Mouse (Mus musculus) neural tube, embryonic 11.5 days (tissue): ENCODE data around the gene Hspb1. TPM values are rescaled to one million over a fixed set of nuclear protein-coding genes. Genes with fewer than 3 reads are reported as not detected.

Experiments
- ATAC-seq: fragments of 200-750 bp; cut with Nextera tagmentation; 2 replicates; pipeline ENCODE4 v1.8.0; 2017; ENCODE audit warnings: moderate number of reproducible peaks, mild to moderate bottlenecking, moderate TSS enrichment, moderate library complexity; ENCODE audit not compliant: insufficient read depth, low FRiP score, low TSS enrichment
- DNase-seq: peaks from one replicate; pipeline ENCODE4 v3.0.0-alpha.2; 2015; ENCODE audit warnings: low spot score
- H3K27ac ChIP-seq: fragments of 300-500 bp; sonication (generic); 2 replicates; pipeline ENCODE4 v1.5.1; 2014; ENCODE audit warnings: low read depth, mild to moderate bottlenecking, low read length
- H3K27me3 ChIP-seq: fragments of 300-500 bp; sonication (generic); 2 replicates; pipeline ENCODE4 v1.6.1; 2014; ENCODE audit warnings: mild to moderate bottlenecking, low read length, mixed read lengths; ENCODE audit not compliant: control insufficient read depth, insufficient read depth
- H3K36me3 ChIP-seq: fragments of 300-500 bp; sonication (generic); 2 replicates; pipeline ENCODE4 v1.6.1; 2014; ENCODE audit warnings: mild to moderate bottlenecking, low read length, moderate library complexity, mixed read lengths; ENCODE audit not compliant: control insufficient read depth, insufficient read depth
- H3K4me1 ChIP-seq: fragments of 300-500 bp; sonication (generic); 2 replicates; pipeline ENCODE4 v1.6.1; 2014; ENCODE audit warnings: low read length, mixed read lengths; ENCODE audit not compliant: control insufficient read depth, insufficient read depth
- H3K4me2 ChIP-seq: fragments of 300-500 bp; sonication (generic); 2 replicates; pipeline ENCODE4 v1.6.1; 2014; ENCODE audit warnings: low read depth, mild to moderate bottlenecking, moderate library complexity
- H3K4me3 ChIP-seq: fragments of 300-500 bp; sonication (generic); 2 replicates; pipeline ENCODE4 v1.5.1; 2014; ENCODE audit warnings: low read depth, low read length
- H3K9ac ChIP-seq: fragments of 300-500 bp; sonication (generic); 2 replicates; pipeline ENCODE4 v1.6.1; 2014; ENCODE audit warnings: mild to moderate bottlenecking, low read length
- H3K9me3 ChIP-seq: fragments of 300-500 bp; sonication (generic); 2 replicates; pipeline ENCODE4 v1.6.1; 2016; ENCODE audit warnings: low read length; ENCODE audit not compliant: control insufficient read depth
- WGBS: fragments of 180-500 bp; shearing (Covaris S2); extraction: QIAGEN DNeasy Blood & Tissue Kit; methylation state at CpG from one replicate; pipeline ENCODE4 v1.1.7; 2014; 5-methylcytosine and 5-hydroxymethylcytosine counted together
- polyA plus RNA-seq: library from polyadenylated mRNA; unstranded; fragments of >200 nt; fragmentation: Nextera tagmentation; extraction: Ambion mirVana; gene quantifications from 2 replicates; pipeline ENCODE4 v1.2.1, GENCODE M21; 2014

Gene Hspb1
- polyA plus RNA-seq, 1 experiment from 2014 or later: 28.9 TPM

- no peak for DNase-seq
- 70% methylated on average over 9 of the region's 9 CpGs for WGBS
Observed at GRCm38 (mm10) chr5:135873753-135874152, 14.0 kb upstream of the Hspb1 start.

GRCm38 (mm10) chr5:135877180-135877579 lies 10.5 kb upstream of the Hspb1 start:
- Histone ChIP-seq H3K27ac (no peak overlapping the region), H3K9me3 (no peaks in the 10 kb centered on the region), H3K4me3 (no peak overlapping the region), H3K36me3 (no peaks in the 10 kb centered on the region), H3K27me3 (peaks cover 4% of the 10 kb centered on the region), H3K4me1 (no peaks in the 10 kb centered on the region), H3K4me2 (peak overlapping the region; percentile 45), H3K9ac (no peak overlapping the region)
- peak; percentile 73 for DNase-seq
- 25% methylated on average over 8 of the region's 8 CpGs for WGBS
- ATAC-seq: no peak

More at GRCm38 (mm10) chr5:135873753-135874152, 14.0 kb upstream of the Hspb1 start:
- peaks cover 30% of the 10 kb centered on the region for H3K27me3 ChIP-seq
- ATAC-seq: no peak
- H3K36me3 ChIP-seq: no peaks in the 10 kb centered on the region
- no peak overlapping the region for H3K27ac ChIP-seq
- H3K4me1 ChIP-seq: no peaks in the 10 kb centered on the region
- no peaks in the 10 kb centered on the region for H3K9me3 ChIP-seq
- H3K4me2 ChIP-seq: no peak overlapping the region
- H3K4me3 ChIP-seq: no peak overlapping the region
- no peak overlapping the region for H3K9ac ChIP-seq

- peak; percentile 71 for DNase-seq
- no peaks in the 10 kb centered on the region for H3K9me3 ChIP-seq
- 2% methylated on average over 16 of the region's 16 CpGs for WGBS
- H3K27me3 ChIP-seq: peaks cover 3% of the 10 kb centered on the region; the same call in 1 of the 2 replicates
- H3K36me3 ChIP-seq: no peaks in the 10 kb centered on the region
- no peaks in the 10 kb centered on the region for H3K4me1 ChIP-seq
- H3K4me3 ChIP-seq: peak overlapping the region; percentile 25
- no peak overlapping the region for H3K27ac ChIP-seq
- ATAC-seq: no peak
- peak overlapping the region; percentile 45 for H3K4me2 ChIP-seq
- 0 out of 2 replicates have a peak overlapping the region, but pooled peaks have one; percentile 14 for H3K9ac ChIP-seq
Observed at GRCm38 (mm10) chr5:135877831-135878231, 9.9 kb upstream of the Hspb1 start.

- peak; percentile 10 for DNase-seq
- H3K9me3 ChIP-seq: no peaks in the 10 kb centered on the region
- WGBS: 63% methylated on average over 13 of the region's 13 CpGs
- H3K9ac ChIP-seq: no peak overlapping the region
- H3K4me3 ChIP-seq: no peak overlapping the region
- no peak overlapping the region for H3K4me2 ChIP-seq
- no peak overlapping the region for H3K27ac ChIP-seq
- no peaks in the 10 kb centered on the region for H3K4me1 ChIP-seq
- no peaks in the 10 kb centered on the region for H3K36me3 ChIP-seq
- no peaks in the 10 kb centered on the region for H3K27me3 ChIP-seq
- ATAC-seq: no peak
Observed at GRCm38 (mm10) chr5:135879449-135880158, 8.1 kb upstream of the Hspb1 start.

GRCm38 (mm10) chr5:135884641-135885040 lies 3.1 kb upstream of the Hspb1 start:
- Histone ChIP-seq H3K9me3 (no peaks in the 10 kb centered on the region), H3K9ac (no peak overlapping the region), H3K27me3 (peaks cover 18% of the 10 kb centered on the region), H3K36me3 (no peaks in the 10 kb centered on the region), H3K27ac (no peak overlapping the region), H3K4me2 (no peak overlapping the region), H3K4me3 (no peak overlapping the region), H3K4me1 (peaks cover 6% of the 10 kb centered on the region; the same call in 1 of the 2 replicates)
- 79% methylated on average over 6 of the region's 6 CpGs for WGBS
- no peak for ATAC-seq
- peak; percentile 8 for DNase-seq

GRCm38 (mm10) chr5:135888405-135889215 lies 891 bp downstream of the Hspb1 start:
- Histone ChIP-seq H3K27me3 (peaks cover 21% of the 10 kb centered on the region), H3K9me3 (no peaks in the 10 kb centered on the region), H3K4me2 (peak overlapping the region; percentile 16; the same call in 1 of the 2 replicates), H3K27ac (no peak overlapping the region), H3K9ac (no peak overlapping the region), H3K4me1 (peaks cover 6% of the 10 kb centered on the region; the same call in 1 of the 2 replicates), H3K36me3 (no peaks in the 10 kb centered on the region), H3K4me3 (0 out of 2 replicates have a peak overlapping the region, but pooled peaks have one; percentile 4)
- no peak for DNase-seq
- WGBS: 6% methylated on average over 30 of the region's 30 CpGs
- no peak for ATAC-seq

- Histone ChIP-seq H3K4me1 (peaks cover 6% of the 10 kb centered on the region; the same call in 1 of the 2 replicates), H3K36me3 (no peaks in the 10 kb centered on the region), H3K27me3 (peaks cover 21% of the 10 kb centered on the region), H3K27ac (no peak overlapping the region), H3K4me3 (no peak overlapping the region), H3K9ac (no peak overlapping the region), H3K9me3 (no peaks in the 10 kb centered on the region), H3K4me2 (no peak overlapping the region)
- DNase-seq: no peak
- ATAC-seq: no peak
- WGBS: 38% methylated on average over 4 of the region's 4 CpGs
Observed at GRCm38 (mm10) chr5:135890323-135890722, 2.6 kb downstream of the Hspb1 start.

- ATAC-seq: no peak
- Histone ChIP-seq H3K27me3 (peaks cover 21% of the 10 kb centered on the region), H3K9ac (no peak overlapping the region), H3K9me3 (no peaks in the 10 kb centered on the region), H3K27ac (no peak overlapping the region), H3K4me3 (no peak overlapping the region), H3K36me3 (no peaks in the 10 kb centered on the region), H3K4me2 (no peak overlapping the region), H3K4me1 (peaks cover 6% of the 10 kb centered on the region; the same call in 1 of the 2 replicates)
- 63% methylated on average over 3 of the region's 3 CpGs for WGBS
- DNase-seq: no peak
Observed at GRCm38 (mm10) chr5:135890920-135891319, 3.2 kb downstream of the Hspb1 start.
